ENCODE assay signal across 14 mouse cellular contexts in the genomic region with DNA sequence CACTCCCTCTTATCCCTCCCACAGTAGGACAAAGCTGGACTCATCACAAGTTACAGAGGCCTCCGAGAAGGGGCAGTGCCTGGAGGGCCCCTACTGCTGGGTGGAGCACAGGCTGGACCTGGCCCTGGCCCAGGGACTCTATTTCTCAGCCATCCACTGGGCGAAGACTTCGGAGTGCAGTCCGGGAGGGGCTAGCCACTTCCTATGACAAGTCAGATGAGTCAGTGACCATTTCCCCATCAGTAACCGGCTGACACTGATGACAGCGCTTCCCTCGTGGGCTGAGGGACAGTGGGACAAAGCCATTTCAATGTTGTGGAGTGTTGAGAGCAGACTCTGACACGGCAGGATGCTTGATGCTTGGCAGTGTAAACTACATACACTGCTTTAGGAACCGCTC. TPM values are rescaled to one million over a fixed set of nuclear protein-coding genes. Genes with fewer than 3 reads are reported as not detected.
A peak's percentile ranks its signal among the peaks of the same experiment; 100 is the strongest.
DNase-seq lines count a peak whose midpoint lies in the region; ATAC-seq and TF ChIP-seq lines count a peak whose summit lies in the region.
"Had no signal": no experiment of that assay in that cellular context is flagged by ENCODE, and none has a peak within 500 bp of the region (broad histone marks: within the 10 kb centered on the region; RNA-seq: fewer than 3 reads in every experiment).

No protein-coding gene starts in this region.

- no peak overlapping the region for H3K4me3 ChIP-seq in gastrocnemius, adult 2 months
- H3K4me3 ChIP-seq: forebrain, embryonic 12.5 days; heart, embryonic 13.5 days; liver, embryonic 13.5 days; midbrain, embryonic 15.5 days had no signal

- peak; percentile 76 for DNase-seq in gastrocnemius, adult 2 months
- no peak for DNase-seq in gastrocnemius, postnatal 36 days
- DNase-seq in 3134 (ENCODE audit: extremely low read depth, insufficient read length, low spot score) = peak; percentile 90
- DNase-seq in fibroblast of lung, adult 2 months (ENCODE audit: low read depth) = peak; percentile 63
- peak; percentile 65 to 74 for DNase-seq in lung, postnatal 4 days
- DNase-seq in thymus, postnatal 0 days (ENCODE audit: low spot score) = no peak
- DNase-seq in left cerebral cortex, postnatal 4 days = no peak
- DNase-seq: kidney, adult 18-20 months; layer of hippocampus, postnatal 36 days; liver, embryonic 13.5 days had no signal

- no peak for TF ChIP-seq CTCF in gastrocnemius, adult 2 months (IDR thresholded peaks at IDR 0.05)

- intact Hi-C loops in gastrocnemius, adult 2 months (cut with DNase I) = no loop called here
- intact Hi-C loops in gastrocnemius, postnatal 36 days (cut with DNase I) = no loop called here
- intact Hi-C loops in left cerebral cortex, postnatal 4 days (cut with DNase I) = no loop called here

- ATAC-seq in inflammation-experienced regulatory T-cells, adult 6 months = no peak
- ATAC-seq: midbrain, embryonic 15.5 days had no signal

- peak overlapping the region; percentile 88 for H3K27ac ChIP-seq in gastrocnemius, adult 2 months
- H3K27ac ChIP-seq: forebrain, embryonic 12.5 days; heart, embryonic 13.5 days; liver, embryonic 13.5 days; midbrain, embryonic 15.5 days had no signal

RNA-seq across cellular contexts. Expression of a gene that starts 25.0 kb away (rescaled TPM):
- total RNA-seq in gastrocnemius, adult 2 months (2021) = 1 to 10 TPM; 7.2 to 8.6 TPM
- 1 to 10 TPM; 6.9 to 8.9 TPM for total RNA-seq in gastrocnemius, postnatal 36 days (2021)
- polyA plus RNA-seq in thymus, postnatal 0 days (2015; fragmentation: Nextera tagmentation; extraction: Ambion mirVana) = 0.17 and 0.18 TPM in 2 replicates
- polyA plus RNA-seq in inflammation-experienced regulatory T-cells, adult 6 months (2017; shearing (Covaris generic)) = under 1 TPM in 1 of 3 experiments, not detected in 2; 0.11 TPM
- total RNA-seq in left cerebral cortex, postnatal 4 days (2021) = 10 to 100 TPM; 44.1 to 44.6 TPM

RNA-seq across cellular contexts. Expression of a gene that starts 39.1 kb away (rescaled TPM):
- total RNA-seq in gastrocnemius, adult 2 months (2021) = not detected
- total RNA-seq in gastrocnemius, postnatal 36 days (2021) = under 1 TPM in 1 of 2 experiments, not detected in 1; 0.08 TPM
- 0.03 and 0.12 TPM in 2 replicates for polyA plus RNA-seq in thymus, postnatal 0 days (2015; fragmentation: Nextera tagmentation; extraction: Ambion mirVana)
- polyA plus RNA-seq in inflammation-experienced regulatory T-cells, adult 6 months (2017; shearing (Covaris generic)) = not detected
- 1 to 10 TPM; 1.6 to 1.8 TPM for total RNA-seq in left cerebral cortex, postnatal 4 days (2021)

Comparison
In these comparisons a context has a peak if more than half of its experiments do, and no peak if none do; other contexts are left out.
1. DNase-seq: peak in gastrocnemius, adult 2 months (single experiment), 3134 (single experiment), fibroblast of lung, adult 2 months (single experiment) and lung, postnatal 4 days (2 of 2); none in gastrocnemius, postnatal 36 days (0 of 2), thymus, postnatal 0 days (single experiment) and left cerebral cortex, postnatal 4 days (single experiment).
2. RNA of a gene that starts 25.0 kb away (total RNA-seq): 44.1 to 44.6 TPM in left cerebral cortex, postnatal 4 days; 6.9 to 8.9 TPM in gastrocnemius, postnatal 36 days and 7.2 to 8.6 TPM in gastrocnemius, adult 2 months; every median in the first group is over 4 times any median in the second.